10 mouse cellular contexts compared by ENCODE assay signal in the genomic region with DNA sequence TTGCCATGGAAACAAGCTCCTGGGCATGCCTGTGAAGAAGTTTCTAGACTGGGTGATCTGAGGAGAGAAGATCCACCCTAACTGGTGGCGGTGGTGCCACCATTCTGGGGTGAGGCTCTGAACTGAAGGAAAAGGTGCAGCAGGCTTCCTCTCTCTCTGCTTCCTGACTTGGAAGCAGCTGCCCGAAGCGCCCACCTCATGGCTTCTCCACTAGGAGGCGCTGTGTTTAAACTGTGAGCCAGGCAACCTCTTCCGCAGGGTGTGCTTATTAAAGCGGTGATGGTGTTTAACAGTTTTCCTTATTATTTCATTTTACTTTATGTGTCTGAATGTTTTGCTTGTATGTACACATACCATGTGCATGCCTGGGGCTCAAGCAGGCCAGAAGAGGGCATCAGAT.
A peak's percentile ranks its signal among the peaks of the same experiment; 100 is the strongest.
DNase-seq lines count a peak whose midpoint lies in the region; TF ChIP-seq lines count a peak whose summit lies in the region.
"Had no signal": no experiment of that assay in that cellular context is flagged by ENCODE, and none has a peak within 500 bp of the region (broad histone marks: within the 10 kb centered on the region; RNA-seq: fewer than 3 reads in every experiment).

No protein-coding gene starts in this region.

- H3K27ac ChIP-seq in thymus, adult 2 months (ENCODE audit: control insufficient read depth, insufficient read depth, low read length), result no peak overlapping the region
- H3K27ac ChIP-seq: embryonic facial prominence, embryonic 13.5 days had no signal

- 56% methylated on average over 6 of the region's 6 CpGs for WGBS in thymus, adult 2 months

- TF ChIP-seq CTCF in thymus, adult 2 months (IDR thresholded peaks at IDR 0.05; ENCODE audit: borderline replicate concordance, control insufficient read depth, extremely low read depth, insufficient read depth, low read length, poor library complexity), result no peak

- no peaks in the 10 kb centered on the region for H3K27me3 ChIP-seq in thymus, adult 2 months (ENCODE audit: control insufficient read depth, insufficient read depth, low read length)
- H3K27me3 ChIP-seq: embryonic facial prominence, embryonic 13.5 days had no signal

- H3K4me1 ChIP-seq in thymus, adult 2 months (replicated peaks; ENCODE audit: control insufficient read depth, insufficient read depth, low read length), result no peaks in the 10 kb centered on the region
- H3K4me1 ChIP-seq: embryonic facial prominence, embryonic 13.5 days; megakaryocyte, embryonic 14.5 days had no signal

- peak; percentile 8 for DNase-seq in kidney, adult 9 months
- DNase-seq in kidney, adult 11 months, result no peak
- peak; percentile 18 for DNase-seq in thymus, adult 2 months
- DNase-seq in thymus, adult 18-20 months, result no peak
- DNase-seq in c-Kit-positive CD71-positive TER-119-positive erythroid progenitor cells, embryonic 14.5 days (ENCODE audit: low spot score), result peak; percentile 20
- peak; percentile 15 for DNase-seq in thymus, postnatal 14 days
- no peak for DNase-seq in kidney, postnatal 25 days
- no peak for DNase-seq in gastrocnemius, postnatal 14 days

- no peak overlapping the region for H3K4me3 ChIP-seq in thymus, adult 2 months (ENCODE audit: control insufficient read depth, insufficient read depth, low read length)
- H3K4me3 ChIP-seq: embryonic facial prominence, embryonic 13.5 days; megakaryocyte, embryonic 14.5 days had no signal

- H3K36me3 ChIP-seq in thymus, adult 2 months (ENCODE audit: control insufficient read depth, insufficient read depth, low read length), result no peaks in the 10 kb centered on the region
- H3K36me3 ChIP-seq: embryonic facial prominence, embryonic 13.5 days had no signal

- TF ChIP-seq POLR2A in thymus, adult 2 months (IDR thresholded peaks at IDR 0.05; ENCODE audit: control insufficient read depth, extremely low read depth, insufficient read depth, low read length, poor library complexity), result no peak

- intact Hi-C loops in gastrocnemius, postnatal 14 days (cut with DNase I; ENCODE audit: low total_unique reads), result no loop called here

Comparison
In these comparisons a context has a peak if more than half of its experiments do, and no peak if none do; other contexts are left out.
1. DNase-seq: peak in kidney, adult 9 months (single experiment), thymus, adult 2 months (single experiment), c-Kit-positive CD71-positive TER-119-positive erythroid progenitor cells, embryonic 14.5 days (single experiment) and thymus, postnatal 14 days (single experiment); none in kidney, adult 11 months (single experiment), thymus, adult 18-20 months (0 of 2), kidney, postnatal 25 days (0 of 2) and gastrocnemius, postnatal 14 days (single experiment).